Mouse (Mus musculus): ENCODE measurements at regions not wholly inside any gene's neighbourhood (a gene's known extent, or its start where the extent isn't known, plus 50 kb on each side); places are given as distances from the start of the nearest gene placed in this dataset.
A peak's percentile ranks its signal among the peaks of the same experiment; 100 is the strongest.
"Not testable (repeated sequence)": the region's sequence is repeated elsewhere in the genome, so short reads cannot be mapped to it uniquely, and the experiment has no call there.

- no peak for DNase-seq
- intact Hi-C loops (cut with DNase I) = no loop called here
Measured at GRCm38 (mm10) chr16:55587138-55587537, 251.6 kb downstream of the Nfkbiz start.

- intact Hi-C loops (cut with DNase I) = no loop called here
- no peak for DNase-seq
Measured at GRCm38 (mm10) chr16:55582906-55583305, 255.8 kb downstream of the Nfkbiz start.

- DNase-seq = no peak
- intact Hi-C loops (cut with DNase I) = no loop called here
Measured at GRCm38 (mm10) chr16:55582029-55582428, 256.7 kb downstream of the Nfkbiz start.

- intact Hi-C loops (cut with DNase I) = no loop called here
- no peak for DNase-seq
Measured at GRCm38 (mm10) chr16:55580827-55581226, 257.9 kb downstream of the Nfkbiz start.

- no peak for DNase-seq
Measured at GRCm38 (mm10) chr16:55578686-55579085, 260.0 kb downstream of the Nfkbiz start.

GRCm38 (mm10) chr16:55575609-55576283 lies 263.0 kb downstream of the Nfkbiz start:
- intact Hi-C loops (cut with DNase I); DNase-seq: not testable (repeated sequence)

More at GRCm38 (mm10) chr16:55578686-55579085, 260.0 kb downstream of the Nfkbiz start:
- intact Hi-C loops (cut with DNase I) = no loop called here

GRCm38 (mm10) chr16:55571106-55571505 lies 267.6 kb downstream of the Nfkbiz start:
- intact Hi-C loops (cut with DNase I) = no loop called here
- peak in 1 of 2 experiments; percentile 21 for DNase-seq

- DNase-seq = no peak
- intact Hi-C loops (cut with DNase I) = no loop called here
Measured at GRCm38 (mm10) chr16:55570097-55570496, 268.6 kb downstream of the Nfkbiz start.

GRCm38 (mm10) chr16:55555821-55556535 lies 258.2 kb upstream of the Zpld1 start:
- DNase-seq = no peak
- intact Hi-C loops (cut with DNase I) = loop anchor here (5.0 kb wide), 1 partner anchor 51 kb away; no protein-coding TSS in a partner anchor

GRCm38 (mm10) chr16:55555224-55555623 lies 257.4 kb upstream of the Zpld1 start:
- peak; percentile 32 to 37 for DNase-seq
- intact Hi-C loops (cut with DNase I) = loop anchor here (5.0 kb wide), 1 partner anchor 52 kb away; no protein-coding TSS in a partner anchor

- intact Hi-C loops (cut with DNase I) = no loop called here
- no peak for DNase-seq
Measured at GRCm38 (mm10) chr16:55553896-55554295, 256.1 kb upstream of the Zpld1 start.

GRCm38 (mm10) chr16:55551348-55551747 lies 253.6 kb upstream of the Zpld1 start:
- peak in 1 of 2 experiments; percentile 22 for DNase-seq
- intact Hi-C loops (cut with DNase I) = no loop called here

GRCm38 (mm10) chr16:55550649-55551312 lies 253.0 kb upstream of the Zpld1 start:
- peak in 1 of 2 experiments; percentile 30 for DNase-seq

GRCm38 (mm10) chr16:55547095-55547494 lies 249.3 kb upstream of the Zpld1 start:
- no peak for DNase-seq
- intact Hi-C loops (cut with DNase I) = no loop called here

More at GRCm38 (mm10) chr16:55550649-55551312, 253.0 kb upstream of the Zpld1 start:
- intact Hi-C loops (cut with DNase I) = no loop called here

GRCm38 (mm10) chr16:55540336-55541015 lies 242.7 kb upstream of the Zpld1 start:
- intact Hi-C loops (cut with DNase I) = no loop called here
- DNase-seq = no peak

GRCm38 (mm10) chr16:55539179-55539578 lies 241.4 kb upstream of the Zpld1 start:
- no peak for DNase-seq
- intact Hi-C loops (cut with DNase I) = no loop called here

- intact Hi-C loops (cut with DNase I) = no loop called here
- no peak for DNase-seq
Measured at GRCm38 (mm10) chr16:55537548-55537947, 239.8 kb upstream of the Zpld1 start.

GRCm38 (mm10) chr16:55532686-55533085 lies 234.9 kb upstream of the Zpld1 start:
- intact Hi-C loops (cut with DNase I) = no loop called here
- no peak for DNase-seq

- intact Hi-C loops (cut with DNase I) = no loop called here
- DNase-seq = no peak
Measured at GRCm38 (mm10) chr16:55530844-55531243, 233.1 kb upstream of the Zpld1 start.

GRCm38 (mm10) chr16:55527680-55528079 lies 229.9 kb upstream of the Zpld1 start:
- DNase-seq = no peak
- intact Hi-C loops (cut with DNase I) = no loop called here

All from heart, postnatal 36 days (tissue).